Mouse (Mus musculus) adrenal gland (tissue): Measurements from ENCODE around the gene Gpr62.
"Not testable (repeated sequence)": the region's sequence is repeated elsewhere in the genome, so short reads cannot be mapped to it uniquely, and the experiment has no call there.

ENCODE experiments used
- intact Hi-C: fragments of 180-260 bp; cut with DNase I; formaldehyde crosslinking; loops from one replicate; pipeline ENCODE4 v1.15.1; 2025
- long read RNA-seq, 2 experiments: library from polyadenylated mRNA; unstranded; transcript quantifications; one replicate each; pipeline ENCODE4 v2.0.0; 2020; ENCODE audit warnings: borderline replicate concordance in 1 of 2; ENCODE audit not compliant: insufficient replicate concordance in 1 of 2

The Gpr62 gene
- long read RNA-seq, experiment 1: 0 reads
- long read RNA-seq, experiment 2: 0 reads

DNA sequence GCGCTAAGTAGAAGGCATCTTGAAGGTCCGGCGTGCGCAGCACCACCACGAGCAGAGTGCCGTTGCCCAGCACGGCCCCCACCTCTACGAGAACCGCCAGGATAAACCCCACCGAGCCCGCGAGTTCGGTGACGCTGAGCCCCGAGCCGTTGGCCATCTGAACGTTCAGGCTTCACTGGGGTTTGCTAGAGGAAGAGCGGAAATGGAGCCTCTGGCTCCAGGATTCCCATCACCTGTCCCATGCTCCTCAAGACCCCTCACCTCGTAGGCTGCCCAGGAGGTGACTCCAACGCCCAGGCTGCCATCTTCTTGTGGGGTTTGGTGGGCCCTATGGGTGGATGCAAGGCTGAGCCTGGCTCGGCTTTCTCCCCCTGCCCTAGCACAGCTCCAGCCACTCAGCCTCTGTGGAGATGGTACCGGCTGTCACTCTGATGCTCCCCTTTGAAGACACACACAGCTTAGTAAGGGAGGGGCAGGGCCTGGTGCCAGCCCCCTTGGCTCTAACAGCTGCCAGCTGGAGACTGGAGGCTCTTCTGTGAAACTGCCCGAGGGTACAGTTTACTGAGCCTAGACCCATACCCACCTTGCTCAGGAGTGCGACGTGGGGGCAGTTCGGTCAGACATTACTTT is at the start of gene Gpr62:
Gpr62 (minus strand) TSS at position 368 of the 630 bp plus-strand sequence.
- intact Hi-C loops: no loop called here

DNA sequence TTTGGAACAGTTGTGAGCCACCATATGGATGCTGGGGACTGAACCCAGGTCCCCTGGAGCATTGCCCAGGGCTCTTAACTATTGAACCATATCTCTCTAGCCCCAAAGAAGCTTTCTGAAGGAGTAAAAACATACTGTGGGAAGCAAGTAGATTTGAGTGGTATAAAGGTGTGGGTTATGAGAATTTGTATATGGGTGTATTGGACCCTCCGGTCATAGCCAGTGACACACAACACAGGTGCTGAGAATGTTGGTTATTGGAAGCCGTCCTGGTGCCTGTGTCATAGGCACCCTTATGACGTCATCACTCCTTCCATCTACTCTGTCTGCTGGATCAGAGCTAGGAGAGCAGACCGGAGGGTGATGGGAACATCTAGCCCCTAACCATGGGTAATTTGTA is 48.5 kb upstream of the Gpr62 start, which contains the start of gene Iqcf5:
Iqcf5 (plus strand) TSS at position 301 of the 400 bp plus-strand sequence.
- intact Hi-C loops: no loop called here

DNA sequence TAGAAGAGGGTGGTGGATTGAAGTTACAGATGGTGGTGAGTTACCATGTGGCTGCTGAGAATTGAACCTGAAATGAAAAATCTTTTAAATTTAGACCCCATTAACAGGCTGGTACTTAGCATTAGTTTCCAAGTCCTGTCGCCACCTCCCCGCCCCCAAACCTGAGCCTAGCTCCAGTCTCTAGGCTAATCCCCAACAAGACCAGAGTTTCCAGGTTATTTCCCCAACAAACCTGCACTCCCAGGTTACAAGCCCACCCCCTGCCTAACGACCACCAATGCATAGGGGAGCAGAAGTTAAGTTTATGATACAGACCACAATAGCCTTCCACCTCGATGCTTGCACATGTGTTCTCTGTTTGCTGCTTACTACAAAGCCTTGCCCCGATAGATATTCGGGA is 47.8 kb upstream of the Gpr62 start:
- intact Hi-C loops: no loop called here

DNA sequence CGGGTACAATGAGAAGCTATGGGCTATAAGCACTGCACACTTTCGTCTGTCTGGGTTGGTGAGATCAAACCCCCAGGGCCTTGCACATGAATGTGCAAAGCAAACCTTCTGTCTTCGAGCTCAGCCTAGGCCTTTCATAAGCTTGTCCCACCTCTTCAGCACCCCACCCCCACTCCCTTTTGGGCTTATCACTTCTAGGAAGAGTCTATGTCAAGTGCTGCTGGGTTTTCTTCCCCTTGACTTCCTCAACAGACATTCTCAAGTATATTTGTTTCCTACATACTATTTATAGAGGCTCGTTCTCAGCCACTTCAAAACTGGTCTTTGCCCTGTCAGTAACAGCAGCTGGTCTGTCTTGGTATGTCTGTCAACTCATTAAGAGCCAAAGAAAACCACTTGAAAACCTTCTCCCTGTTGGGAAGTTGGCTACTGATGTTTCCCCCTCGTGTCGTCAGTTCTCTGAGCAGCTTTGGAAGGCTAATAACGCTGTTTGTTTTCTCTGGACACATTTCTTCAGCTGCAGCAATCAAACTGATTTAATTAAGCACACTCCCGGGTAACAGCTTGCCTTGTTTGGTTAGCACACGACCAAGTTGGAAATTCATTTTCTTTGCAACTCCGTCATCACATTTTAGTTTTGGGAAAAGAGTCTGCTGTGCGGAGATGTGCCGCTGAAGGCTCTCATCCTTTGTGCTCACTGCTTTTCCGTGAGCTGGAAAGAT is 47.2 kb upstream of the Gpr62 start:
- intact Hi-C loops: no loop called here

DNA sequence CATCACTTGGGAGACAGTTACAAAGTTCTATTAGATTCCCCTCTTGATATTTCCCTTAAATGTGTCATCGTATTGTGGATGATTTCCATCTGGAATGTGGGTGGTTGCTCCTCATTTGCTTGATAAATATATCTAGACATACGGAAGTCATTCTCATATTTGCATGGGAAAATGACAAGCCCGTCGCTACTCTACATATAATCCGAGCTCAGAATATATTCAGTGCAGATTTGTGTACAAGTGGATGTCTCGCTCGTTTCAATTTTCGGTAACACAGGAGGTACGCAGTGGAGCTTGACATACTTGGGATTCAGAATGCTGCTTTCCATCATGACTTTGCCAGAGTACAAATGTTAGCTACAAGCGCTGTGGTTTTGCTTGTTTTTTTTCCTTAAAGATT is 43.6 kb upstream of the Gpr62 start:
- intact Hi-C loops: no loop called here

DNA sequence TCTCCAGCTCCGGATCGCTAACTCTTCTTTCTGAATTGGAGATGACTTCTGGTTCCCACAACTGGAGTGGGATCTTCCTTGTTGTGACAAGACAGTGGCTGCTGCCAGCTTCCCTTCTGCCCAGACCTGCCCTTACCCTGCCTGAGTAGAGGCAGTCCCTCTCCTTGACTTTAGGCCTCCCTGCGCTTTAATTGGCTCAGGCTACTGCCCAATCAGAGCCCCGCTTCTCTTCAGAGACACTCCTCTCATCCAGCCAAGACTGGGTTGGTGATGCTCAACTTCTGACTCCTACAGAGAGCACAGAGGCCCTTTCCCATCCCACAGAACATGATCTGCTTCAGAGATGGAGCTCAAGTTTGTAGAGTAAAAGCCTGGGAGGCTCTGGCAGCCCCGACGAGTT is 38.5 kb upstream of the Gpr62 start:
- intact Hi-C loops: no loop called here

DNA sequence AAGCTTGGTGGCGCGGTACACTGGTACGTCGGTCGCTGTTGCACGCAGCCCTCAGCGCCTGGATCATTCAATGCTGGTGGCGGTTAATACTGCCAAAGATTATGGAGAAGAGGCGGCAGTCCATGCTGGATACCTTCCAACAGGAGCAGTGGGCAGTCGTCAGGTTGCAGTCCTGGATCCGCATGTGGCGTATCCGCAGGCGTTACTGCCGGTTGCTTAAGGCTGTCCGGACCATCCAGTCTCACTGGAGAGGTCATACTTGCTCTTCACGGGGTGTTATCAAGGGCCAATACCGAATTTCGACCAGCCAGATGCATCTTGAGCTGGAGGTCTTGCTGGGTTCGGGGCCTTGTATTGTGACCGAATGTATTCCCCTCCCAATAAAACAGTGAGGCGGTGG is 36.1 kb upstream of the Gpr62 start:
- intact Hi-C loops: no loop called here

DNA sequence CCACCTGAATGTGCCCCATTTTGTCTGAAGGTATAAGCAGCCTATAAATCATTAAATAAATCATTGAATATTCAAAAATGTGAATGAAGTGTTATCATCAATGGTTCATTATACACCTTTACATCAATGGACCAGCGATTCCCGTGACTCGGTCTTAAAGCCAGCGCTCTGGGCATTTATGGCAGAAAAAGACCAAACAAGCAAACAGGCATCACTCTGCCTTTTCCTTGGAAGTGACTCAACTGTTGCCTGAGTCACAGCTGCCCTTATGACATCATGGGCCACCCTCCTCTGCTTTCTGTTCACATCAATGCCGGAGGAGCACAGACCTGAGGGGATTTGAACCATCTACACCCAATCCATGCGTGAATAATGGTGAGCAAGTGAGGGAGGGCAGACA is 33.9 kb upstream of the Gpr62 start, which contains the start of gene Iqcf1:
Iqcf1 (plus strand) TSS at position 301 of the 400 bp plus-strand sequence.
- intact Hi-C loops: no loop called here

DNA sequence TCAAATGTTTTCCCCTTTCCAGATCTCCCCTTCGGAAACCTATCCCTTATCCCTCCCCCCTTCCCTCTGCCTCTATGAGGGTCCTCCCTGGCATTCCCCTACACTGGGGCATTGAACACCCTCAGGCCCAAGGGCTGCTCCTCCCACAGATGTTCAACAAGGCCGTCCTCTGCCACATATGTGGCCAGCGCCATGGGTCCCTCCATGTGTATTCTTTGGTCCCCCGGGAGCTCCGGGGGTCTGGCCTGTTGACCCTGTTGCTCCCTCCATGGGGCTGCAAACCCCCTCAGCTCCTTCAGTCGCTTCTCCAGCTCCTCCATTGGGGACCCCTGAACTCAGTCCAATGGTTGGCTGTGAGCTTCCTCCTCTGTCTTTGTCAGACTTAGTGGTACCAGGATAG is 21.9 kb upstream of the Gpr62 start:
- intact Hi-C loops: not testable (repeated sequence)

DNA sequence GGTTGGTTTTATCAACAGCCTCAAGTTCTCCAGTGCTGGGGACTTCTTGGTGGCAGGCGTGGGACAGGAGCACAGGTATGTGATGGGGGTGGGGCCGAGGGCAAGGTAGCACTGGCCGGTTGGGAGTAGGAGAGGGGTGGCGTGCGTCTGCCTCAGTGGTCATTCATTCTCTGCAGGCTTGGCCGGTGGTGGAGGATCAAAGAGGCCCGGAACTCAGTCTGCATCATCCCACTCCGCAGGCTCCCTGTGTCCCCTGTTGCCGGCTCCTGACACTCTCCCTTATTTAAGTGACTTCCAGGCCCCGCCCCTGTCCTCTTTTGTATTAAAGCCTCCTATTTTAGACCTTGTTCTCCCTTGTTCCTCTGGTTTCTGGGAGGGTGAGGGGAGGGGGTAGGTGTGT is 19.3 kb upstream of the Gpr62 start:
- intact Hi-C loops: no loop called here

DNA sequence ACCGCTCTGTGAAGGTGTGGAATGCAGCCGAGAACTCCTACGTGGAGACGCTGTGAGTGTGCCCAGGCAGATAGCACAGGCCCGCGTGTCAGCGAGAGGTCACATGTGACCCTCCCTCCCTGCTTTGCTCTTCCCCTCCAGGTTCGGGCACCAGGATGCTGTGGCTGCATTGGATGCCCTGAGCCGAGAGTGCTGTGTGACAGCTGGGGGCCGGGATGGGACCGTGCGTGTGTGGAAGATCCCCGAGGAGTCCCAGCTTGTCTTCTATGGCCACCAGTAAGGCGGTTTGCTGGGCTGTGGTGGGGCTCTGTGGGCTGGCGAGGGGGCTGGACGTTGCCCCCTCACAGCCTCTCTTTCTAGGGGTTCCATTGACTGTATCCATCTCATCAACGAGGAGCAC is 17.9 kb upstream of the Gpr62 start:
- intact Hi-C loops: no loop called here

DNA sequence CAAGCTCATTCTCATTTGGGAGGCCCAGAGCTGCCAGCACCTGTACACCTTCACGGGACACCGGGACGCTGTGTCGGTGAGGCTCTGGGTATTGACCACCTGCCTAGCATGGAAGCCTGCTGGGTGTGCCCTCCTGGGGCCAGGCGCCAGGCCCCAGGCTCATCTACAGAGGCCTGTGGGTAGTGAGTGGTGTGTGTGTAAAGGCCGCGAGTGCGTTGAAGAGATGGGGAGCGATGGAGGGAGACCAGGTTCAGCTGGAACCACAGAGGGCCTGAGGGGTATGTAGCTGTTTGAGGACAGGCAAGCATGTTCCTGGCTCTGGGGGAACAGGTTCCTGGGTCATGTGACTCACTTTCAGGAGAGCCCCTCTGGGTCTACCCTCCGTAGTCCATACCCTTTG is 17.4 kb upstream of the Gpr62 start:
- intact Hi-C loops: no loop called here

DNA sequence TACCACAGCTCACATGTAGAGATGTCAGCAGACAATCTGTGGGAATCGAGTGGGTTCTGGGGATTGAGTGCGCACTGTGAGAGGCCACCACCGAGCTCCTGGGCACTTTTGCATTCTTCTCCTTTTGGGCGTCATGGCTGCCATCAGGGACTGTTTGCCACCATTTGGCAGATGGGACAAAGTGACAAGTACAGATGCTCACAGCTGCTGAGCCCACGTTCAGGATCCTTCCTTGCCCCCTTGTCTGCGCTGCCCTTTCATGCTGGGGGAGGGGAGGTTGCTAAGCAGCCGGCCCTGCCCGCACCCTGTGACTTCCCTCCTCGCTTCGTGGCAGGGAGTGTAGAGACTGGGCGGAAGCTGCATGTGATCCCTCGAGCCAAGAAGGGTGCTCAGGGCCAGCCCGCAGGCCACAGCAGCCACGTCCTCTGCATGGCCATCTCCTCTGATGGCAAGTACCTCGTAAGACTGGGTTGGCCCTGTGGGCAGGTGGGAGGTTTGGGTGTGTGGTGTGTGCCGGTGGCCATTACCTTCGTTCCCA is 16.9 kb upstream of the Gpr62 start:
- intact Hi-C loops: no loop called here

DNA sequence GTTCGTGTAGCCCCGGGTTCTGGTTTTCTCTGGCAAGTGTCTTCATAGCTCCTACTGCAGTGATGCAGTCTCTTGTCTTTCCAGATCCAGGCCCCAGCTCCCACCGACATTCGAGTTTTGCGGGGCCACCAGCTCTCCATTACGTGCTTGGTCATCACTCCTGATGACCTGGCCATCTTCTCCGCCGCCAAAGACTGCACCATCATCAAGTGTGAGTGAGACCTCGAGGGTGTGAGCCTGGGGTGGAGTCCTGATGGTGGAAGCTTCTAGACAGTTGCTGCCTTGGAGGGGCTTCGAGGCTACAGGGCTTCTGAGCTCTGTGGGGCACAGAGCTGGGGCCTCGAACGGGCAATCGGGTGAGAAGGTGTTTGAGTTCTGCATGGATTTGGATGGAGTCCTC is 15.9 kb upstream of the Gpr62 start:
- intact Hi-C loops: no loop called here

DNA sequence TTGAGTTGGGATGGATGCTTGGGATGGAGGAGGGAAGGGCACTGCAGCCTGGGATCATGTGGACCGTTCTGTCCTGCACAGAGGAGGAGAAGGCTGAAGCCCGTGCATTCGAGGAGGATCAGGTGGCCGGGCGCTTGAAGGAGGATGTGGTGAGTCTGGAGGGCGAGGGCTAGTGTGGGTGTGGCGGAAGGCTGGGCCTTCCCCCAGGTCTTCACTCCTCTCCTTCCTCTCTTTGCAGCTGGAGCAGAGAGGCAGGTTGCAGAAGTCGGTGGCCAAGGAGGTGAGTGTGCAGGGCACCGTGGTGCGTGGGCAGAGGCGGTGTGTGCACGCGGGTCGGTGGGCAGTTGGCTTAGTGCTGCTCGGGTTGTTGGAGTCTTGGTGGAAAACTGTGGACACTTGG is 15.3 kb upstream of the Gpr62 start:
- intact Hi-C loops: no loop called here

DNA sequence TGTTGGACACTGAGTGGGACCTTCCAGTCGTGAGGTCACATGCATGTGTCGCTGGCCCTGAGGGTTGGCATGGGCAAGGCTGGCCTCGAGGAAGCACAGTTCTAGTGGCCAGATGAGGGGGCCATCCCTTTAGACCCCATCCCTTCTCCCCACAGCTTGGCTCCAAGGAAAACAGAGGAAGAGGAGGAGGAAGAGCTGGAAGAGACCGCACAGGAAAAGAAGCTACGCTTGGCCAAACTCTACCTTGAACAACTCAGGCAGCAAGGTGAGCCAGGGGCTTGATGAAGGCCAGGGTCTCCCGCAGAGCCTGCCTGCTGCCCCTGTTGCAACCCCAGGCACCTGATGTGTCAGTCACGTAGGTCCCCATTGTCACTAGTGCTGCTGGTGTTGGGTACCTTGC is 14.8 kb upstream of the Gpr62 start:
- intact Hi-C loops: no loop called here

DNA sequence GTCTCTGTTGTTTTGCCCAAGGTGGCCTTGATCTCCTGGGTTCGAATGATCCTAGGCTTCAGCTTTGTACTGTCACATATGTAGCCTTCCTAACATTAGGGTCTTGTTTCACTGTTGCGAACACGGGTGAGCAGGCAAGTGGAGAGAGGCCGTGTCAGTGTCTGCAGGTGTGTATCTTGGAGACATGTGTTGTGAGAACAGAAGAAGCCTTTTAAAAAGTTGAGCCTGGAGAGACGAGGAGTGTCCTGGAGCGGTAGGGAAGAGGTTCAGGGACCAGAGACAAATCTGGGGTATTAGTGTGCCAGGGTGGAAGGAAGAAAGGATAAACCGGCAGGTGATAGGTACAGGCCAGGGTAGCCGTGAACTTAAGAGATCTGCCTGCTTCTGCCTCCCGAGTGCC is 12.4 kb upstream of the Gpr62 start:
- intact Hi-C loops: loop anchor here (5.0 kb wide), 1 partner anchor 171 kb away; no protein-coding TSS in a partner anchor

DNA sequence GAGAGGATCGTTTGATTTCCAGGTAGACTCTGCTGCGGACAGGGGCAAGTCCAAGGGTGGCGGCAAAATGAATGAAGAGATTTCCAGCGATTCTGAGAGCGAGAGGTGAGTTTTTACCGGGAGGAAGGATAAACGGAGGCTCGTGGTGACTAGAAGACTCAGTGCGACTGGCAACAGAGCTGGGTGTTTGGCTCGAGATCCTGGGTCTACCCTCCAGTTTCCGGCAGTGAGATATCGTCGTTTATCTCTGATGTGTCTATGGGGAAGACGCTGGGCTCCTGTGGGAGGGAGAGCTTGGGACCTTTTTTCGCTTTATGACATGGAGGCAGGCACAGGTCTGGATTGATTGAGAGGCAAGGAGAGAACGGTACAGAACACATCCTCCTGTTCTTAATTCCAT is 11.9 kb upstream of the Gpr62 start:
- intact Hi-C loops: loop anchor here (5.0 kb wide), 1 partner anchor 170 kb away; no protein-coding TSS in a partner anchor

DNA sequence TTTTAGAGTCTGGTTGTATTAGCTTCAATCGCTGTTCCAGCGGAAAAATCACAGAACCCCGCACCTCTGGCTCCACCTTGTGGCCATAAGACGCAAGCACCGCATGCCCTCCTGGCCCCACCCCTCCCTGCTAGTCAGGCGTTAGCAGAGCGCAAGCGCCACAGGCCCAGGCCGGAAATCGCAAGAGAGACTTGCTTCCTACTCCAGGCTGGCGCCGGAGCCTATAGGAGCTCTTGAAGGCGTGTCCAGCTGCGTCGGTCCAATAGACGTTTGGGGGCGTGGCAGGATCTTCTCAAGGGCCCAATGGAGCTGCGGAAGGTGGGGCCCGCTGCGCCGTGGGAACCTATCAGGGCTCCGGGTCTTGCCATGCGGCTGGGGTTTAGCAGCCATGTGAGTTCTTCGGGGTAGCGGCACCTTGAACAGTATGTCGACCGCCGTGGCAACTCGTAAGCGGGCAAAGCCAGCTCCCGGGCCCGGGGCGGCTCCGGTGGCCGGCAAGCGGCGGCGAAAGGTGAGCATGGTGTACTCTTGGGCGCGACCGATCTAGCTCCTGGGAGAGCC is 11.3 kb upstream of the Gpr62 start, which contains the start of gene Parp3:
Parp3 (minus strand) TSS at position 26 of the 561 bp plus-strand sequence.
- intact Hi-C loops: loop anchor here (5.0 kb wide), 1 partner anchor 170 kb away; no protein-coding TSS in a partner anchor

DNA sequence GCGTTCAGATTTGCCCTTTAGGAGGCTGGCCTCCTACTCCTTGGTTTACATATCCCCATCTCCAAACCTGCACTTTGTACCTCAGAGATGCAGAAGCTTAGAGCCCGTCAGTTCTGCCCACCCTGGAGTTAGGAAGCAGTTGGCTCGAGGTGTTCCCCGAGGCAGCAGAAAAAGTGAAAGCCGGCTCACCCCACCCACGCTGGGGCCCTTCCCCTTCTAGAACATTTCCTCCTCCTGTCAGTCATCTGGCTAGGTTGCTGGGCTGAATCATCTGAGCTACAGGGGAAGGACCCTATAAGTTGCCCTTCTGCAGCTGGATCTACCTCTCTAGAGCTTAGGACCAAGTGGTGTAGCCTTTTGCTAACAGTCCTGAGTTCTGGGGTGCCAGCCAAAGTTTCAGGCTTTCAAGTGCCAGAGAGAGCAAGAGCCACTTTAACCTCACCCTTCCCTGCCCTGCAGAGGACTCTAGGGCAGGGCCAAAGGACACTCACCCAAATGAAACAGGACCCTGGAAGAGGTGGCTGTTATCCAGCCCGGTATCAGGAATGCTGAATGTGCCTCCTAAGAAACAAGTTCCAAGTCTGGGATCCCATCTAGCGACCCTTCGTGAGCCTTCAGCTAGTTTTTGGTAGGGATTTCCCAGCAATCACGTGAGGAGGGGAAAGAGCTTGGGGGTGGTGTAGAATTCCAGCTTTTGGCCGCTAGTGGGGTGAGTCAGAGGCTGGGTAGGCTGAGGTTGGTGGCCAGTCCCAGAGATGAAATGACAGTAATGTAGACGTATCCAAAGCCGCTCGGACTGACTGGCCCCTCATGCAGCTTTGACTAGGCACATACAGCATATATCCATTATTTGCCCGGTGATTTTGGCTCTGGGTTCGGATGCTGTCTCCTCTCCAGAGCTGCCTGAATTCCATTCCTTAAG is 10.5 kb upstream of the Gpr62 start:
- intact Hi-C loops: loop anchor here (5.0 kb wide), 1 partner anchor 169 kb away; no protein-coding TSS in a partner anchor

DNA sequence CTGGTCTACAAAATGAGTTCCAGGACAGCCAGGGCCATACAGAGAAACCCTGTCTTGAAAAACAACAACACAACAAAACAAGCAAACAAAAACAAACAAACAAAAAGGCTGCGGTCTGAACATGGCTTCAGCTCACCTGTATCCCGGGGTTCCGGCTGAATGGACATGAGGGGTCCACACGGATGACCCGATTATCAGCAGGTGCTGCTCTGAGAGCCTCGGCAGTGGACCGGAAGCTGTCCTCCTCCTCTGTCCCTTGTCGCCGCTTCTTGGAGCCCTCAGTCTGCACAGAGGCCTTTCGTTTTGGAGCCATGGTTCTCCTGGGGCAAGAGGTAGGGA is 9.9 kb upstream of the Gpr62 start, which contains the start of gene Rrp9:
Rrp9 (plus strand) TSS at position 301 of the 339 bp plus-strand sequence.
- intact Hi-C loops: loop anchor here (5.0 kb wide), 1 partner anchor 168 kb away; no protein-coding TSS in a partner anchor
